Mouse (Mus musculus) ES-CJ7 (cell line): ENCODE measurements around the gene Nfib.
A peak's percentile ranks its signal among the peaks of the same experiment; 100 is the strongest.

Source experiments
- DNase-seq: peaks from one replicate; pipeline ENCODE4 v3.0.0; 2011; ENCODE audit warnings: low read depth, low spot score

Nfib gene

GRCm38 (mm10) chr4:82512743-82513425 lies 192.7 kb downstream of the Nfib start:
- DNase-seq = peak; percentile 92

GRCm38 (mm10) chr4:82512335-82512734 lies 193.2 kb downstream of the Nfib start:
- DNase-seq = peak; percentile 55

- DNase-seq = peak; percentile 58
Measured at GRCm38 (mm10) chr4:82511524-82511923, 194.0 kb downstream of the Nfib start.

- DNase-seq = peak; percentile 56
Measured at GRCm38 (mm10) chr4:82511001-82511513, 194.5 kb downstream of the Nfib start.

GRCm38 (mm10) chr4:82509771-82510170 lies 195.8 kb downstream of the Nfib start:
- no peak for DNase-seq

GRCm38 (mm10) chr4:82509166-82509767 lies 196.3 kb downstream of the Nfib start:
- DNase-seq = no peak

- peak; percentile 86 for DNase-seq
Measured at GRCm38 (mm10) chr4:82508281-82508687, 197.3 kb downstream of the Nfib start.

- peak; percentile 51 for DNase-seq
Measured at GRCm38 (mm10) chr4:82507541-82508280, 197.8 kb downstream of the Nfib start.

GRCm38 (mm10) chr4:82506731-82507331 lies 198.7 kb downstream of the Nfib start:
- DNase-seq = peak; percentile 57

GRCm38 (mm10) chr4:82506081-82506730 lies 199.3 kb downstream of the Nfib start:
- peak; percentile 61 for DNase-seq

GRCm38 (mm10) chr4:82505121-82506031 lies 200.2 kb downstream of the Nfib start:
- peak; percentile 92 for DNase-seq

GRCm38 (mm10) chr4:82504284-82505120 lies 201.0 kb downstream of the Nfib start:
- peak; percentile 41 for DNase-seq

GRCm38 (mm10) chr4:82504015-82504283 lies 201.6 kb downstream of the Nfib start:
- no peak for DNase-seq

GRCm38 (mm10) chr4:82503274-82504014 lies 202.1 kb downstream of the Nfib start:
- DNase-seq = no peak

GRCm38 (mm10) chr4:82502611-82503010 lies 202.9 kb downstream of the Nfib start:
- no peak for DNase-seq

GRCm38 (mm10) chr4:82502012-82502411 lies 203.5 kb downstream of the Nfib start:
- DNase-seq = no peak

- DNase-seq = no peak
Measured at GRCm38 (mm10) chr4:82500578-82501098, 204.9 kb downstream of the Nfib start.

GRCm38 (mm10) chr4:82499725-82500577 lies 205.6 kb downstream of the Nfib start:
- no peak for DNase-seq
